Mouse (Mus musculus): ENCODE measurements around the gene Serpine1.

DNA sequence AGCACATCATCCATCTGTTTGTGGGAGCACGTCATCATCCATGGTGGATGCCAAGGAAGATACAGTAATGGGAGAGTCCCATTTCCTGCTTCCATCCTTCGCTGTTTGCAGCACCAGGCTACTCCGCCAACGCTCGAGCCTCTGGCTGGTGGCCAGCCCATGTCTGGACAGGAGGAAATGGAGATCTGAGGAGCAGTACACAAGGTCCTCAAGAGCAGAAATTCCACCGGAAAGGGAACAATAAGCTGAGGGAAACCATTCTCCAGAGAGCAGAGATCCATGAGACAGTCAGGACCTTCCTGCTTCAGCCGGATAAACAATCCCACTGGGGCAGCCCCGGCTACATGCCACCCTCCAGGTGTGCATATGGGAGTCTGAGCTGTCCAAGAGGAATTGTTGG lies 15.3 kb upstream of the Serpine1 start:
- no peak for TF ChIP-seq RAD21 (IDR thresholded peaks at IDR 0.05; ENCODE audit: low read depth, low read length)
- TF ChIP-seq POLR2A (IDR thresholded peaks at IDR 0.05; ENCODE audit: control insufficient read depth in 1 of 2, insufficient read depth in 1 of 2, low read depth in 1 of 2, low read length in 2 of 2, poor library complexity in 1 of 2), result no peak
- no peak for TF ChIP-seq ZMIZ1 (IDR thresholded peaks at IDR 0.05; ENCODE audit: low read depth, low read length)
- no peak for TF ChIP-seq EP300 (IDR thresholded peaks at IDR 0.05; ENCODE audit: low read depth in 1 of 2, low read length in 2 of 2)
- TF ChIP-seq JUND (IDR thresholded peaks at IDR 0.05; ENCODE audit: low read depth, low read length), result no peak
- TF ChIP-seq CTCF (IDR thresholded peaks at IDR 0.05 in 2 of 3, conservative IDR thresholded peaks at IDR 0.05 in 1 of 3; ENCODE audit: control insufficient read depth in 1 of 3, insufficient read depth in 1 of 3, low read depth in 2 of 3, low read length in 3 of 3, poor library complexity in 1 of 3, severe bottlenecking in 1 of 3), result no peak
- TF ChIP-seq TAL1 (IDR thresholded peaks at IDR 0.05; ENCODE audit: low read length), result no peak

All from MEL (cell line).